Mouse (Mus musculus) left cerebral cortex, adult 9 months (tissue): ENCODE results near the gene Gjc3.

ENCODE experiments used
- DNase-seq, 2 experiments: peaks; one replicate each; pipeline ENCODE4 v3.0.0; 2022; ENCODE audit warnings: low spot score in 2 of 2

Gene Gjc3

DNA sequence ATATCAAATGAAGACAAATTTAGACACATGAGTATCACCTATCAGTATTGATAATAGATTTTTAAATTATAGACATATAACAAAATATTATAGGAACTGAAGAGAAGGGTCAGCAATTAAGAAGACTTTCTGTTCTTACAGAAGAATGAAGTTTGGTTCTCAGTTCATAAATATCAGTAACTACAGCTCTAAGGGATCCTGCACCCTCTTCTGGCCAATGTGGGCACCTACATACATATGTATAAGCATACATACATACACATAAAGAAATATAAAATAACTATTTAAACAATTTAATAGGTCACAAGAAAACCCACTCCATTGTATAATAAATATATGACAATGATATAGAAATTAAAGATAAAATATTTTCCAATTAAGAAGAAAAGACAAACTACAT, 48.4 kb downstream of the Gjc3 start:
- DNase-seq, result no peak

DNA sequence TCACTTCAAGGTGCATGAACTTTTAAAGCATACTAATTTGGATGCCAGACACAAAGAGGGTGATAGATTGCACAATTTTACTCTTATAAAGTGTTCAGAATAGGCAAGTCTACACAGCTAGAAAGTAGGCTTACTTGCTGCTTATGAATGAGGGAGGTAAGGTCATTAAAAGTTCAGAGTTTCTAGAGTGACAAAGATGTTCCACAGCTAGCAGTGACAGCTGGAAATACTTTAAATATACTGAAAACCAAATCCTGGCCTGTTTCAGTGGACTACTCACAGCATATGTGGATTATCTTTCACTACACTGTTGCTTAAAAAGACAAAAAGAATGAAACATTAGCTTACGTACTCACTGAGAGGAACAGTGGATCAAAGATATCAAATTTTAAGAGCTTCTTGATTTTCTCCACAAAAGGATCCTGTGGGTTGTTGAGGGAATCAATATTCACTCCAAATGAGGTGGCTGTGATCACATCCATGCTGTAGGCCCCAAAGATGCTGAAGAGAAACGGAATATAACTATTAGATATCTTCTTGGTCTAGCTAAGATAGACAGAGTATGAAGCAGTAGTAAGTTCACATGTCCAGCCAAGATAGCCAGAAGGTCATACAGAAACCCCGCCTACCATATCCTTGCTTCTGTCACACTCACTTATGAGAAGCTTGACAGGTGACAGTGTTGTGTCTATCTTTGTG, 53.2 kb downstream of the Gjc3 start:
- no peak for DNase-seq
